Mouse (Mus musculus): Measurements from ENCODE around the gene Pacrg. TPM values are rescaled to one million over a fixed set of nuclear protein-coding genes. Genes with fewer than 3 reads are reported as not detected.
A peak's percentile ranks its signal among the peaks of the same experiment; 100 is the strongest.

Pacrg gene
- polyA plus RNA-seq, 1 experiment from 2014 or later: 8.9 TPM

DNA sequence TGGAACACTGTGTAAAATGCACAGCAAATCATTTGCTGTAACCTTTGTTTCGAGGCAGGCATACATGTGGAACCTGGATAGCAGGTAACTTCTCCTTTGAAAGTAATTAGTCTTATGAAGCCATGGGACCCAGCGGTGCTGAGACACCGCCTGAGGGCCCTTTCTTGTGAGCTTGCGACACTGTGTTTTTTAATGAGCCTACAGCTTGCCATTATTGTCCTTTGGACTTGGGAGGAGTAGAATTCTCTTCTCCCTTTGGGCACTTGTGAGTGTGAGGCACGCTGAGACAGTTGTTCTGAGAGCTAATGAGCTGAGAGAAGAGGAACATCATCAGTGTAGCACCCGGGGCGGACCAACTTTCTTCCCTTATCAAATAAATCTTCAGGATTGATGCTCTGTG is 363.3 kb downstream of the Pacrg start:
- Histone ChIP-seq H3K9me3 (no peaks in the 10 kb centered on the region), H3K36me3 (no peaks in the 10 kb centered on the region), H3K27ac (peak overlapping the region; percentile 44; the same call in 1 of the 2 replicates), H3K4me3 (replicated peaks) (no peak overlapping the region), H3K9ac (replicated peaks) (no peak overlapping the region), H3K27me3 (no peaks in the 10 kb centered on the region), H3K4me2 (replicated peaks) (no peak overlapping the region), H3K4me1 (replicated peaks) (peaks cover 17% of the 10 kb centered on the region)
- 59% methylated on average over 7 of the region's 7 CpGs for WGBS
- ATAC-seq: peak; percentile 37

DNA sequence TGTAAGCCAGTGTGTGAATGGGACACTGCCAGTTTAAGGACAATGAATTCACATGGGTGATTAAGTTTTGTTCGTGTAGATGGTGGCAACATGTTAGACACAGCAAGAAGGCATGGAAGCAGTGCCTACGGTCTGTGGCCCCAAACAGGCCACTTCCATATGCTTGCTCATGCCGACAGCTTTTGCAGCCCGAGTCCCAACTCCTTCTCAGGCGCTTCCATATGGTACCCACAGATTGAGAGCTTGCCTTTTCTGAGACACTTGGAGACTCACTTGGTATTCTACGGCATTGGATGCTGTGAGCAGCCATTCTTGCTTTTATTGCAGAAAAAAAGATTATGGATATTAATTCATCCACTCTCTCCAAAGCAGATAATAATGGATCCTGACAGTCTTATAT is 365.1 kb downstream of the Pacrg start:
- H3K9me3 ChIP-seq: no peaks in the 10 kb centered on the region
- H3K9ac ChIP-seq (replicated peaks): no peak overlapping the region
- no peak overlapping the region for H3K27ac ChIP-seq
- no peak overlapping the region for H3K4me2 ChIP-seq (replicated peaks)
- WGBS: 87% methylated on average over 6 of the region's 6 CpGs
- peaks cover 17% of the 10 kb centered on the region for H3K4me1 ChIP-seq (replicated peaks)
- no peaks in the 10 kb centered on the region for H3K27me3 ChIP-seq
- H3K4me3 ChIP-seq (replicated peaks): no peak overlapping the region
- H3K36me3 ChIP-seq: no peaks in the 10 kb centered on the region
- ATAC-seq: no peak

DNA sequence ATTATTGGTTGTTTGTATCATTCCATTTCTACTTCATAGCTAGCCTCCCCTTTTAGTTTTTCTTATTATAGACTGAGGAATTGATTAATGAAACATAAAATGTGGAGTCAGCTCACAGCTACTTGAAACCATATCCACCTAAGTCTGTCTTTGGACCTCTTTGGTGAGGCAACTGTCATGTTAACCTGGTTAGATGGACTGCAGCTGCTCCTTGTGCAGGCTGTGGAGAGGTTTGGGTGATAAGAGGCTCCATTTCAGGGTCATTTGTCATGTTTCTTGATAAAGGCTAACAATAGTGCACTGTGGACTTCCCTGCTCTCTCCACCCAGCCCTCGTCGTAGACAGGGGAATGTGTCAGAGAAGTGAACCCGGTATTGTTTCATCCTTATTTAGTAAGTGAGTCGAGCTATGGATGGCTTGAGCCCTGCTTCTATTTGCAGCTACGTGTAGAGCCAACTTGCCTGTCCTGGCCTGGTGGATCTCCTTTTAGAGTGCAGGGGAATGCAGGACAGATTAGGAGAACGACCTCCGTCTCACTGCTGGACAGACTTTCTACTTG is 366.2 kb downstream of the Pacrg start:
- 79% methylated on average over 7 of the region's 7 CpGs for whole genome bisulfite sequencing
- no peaks in the 10 kb centered on the region for H3K36me3 ChIP-seq
- no peak overlapping the region for H3K27ac ChIP-seq

DNA sequence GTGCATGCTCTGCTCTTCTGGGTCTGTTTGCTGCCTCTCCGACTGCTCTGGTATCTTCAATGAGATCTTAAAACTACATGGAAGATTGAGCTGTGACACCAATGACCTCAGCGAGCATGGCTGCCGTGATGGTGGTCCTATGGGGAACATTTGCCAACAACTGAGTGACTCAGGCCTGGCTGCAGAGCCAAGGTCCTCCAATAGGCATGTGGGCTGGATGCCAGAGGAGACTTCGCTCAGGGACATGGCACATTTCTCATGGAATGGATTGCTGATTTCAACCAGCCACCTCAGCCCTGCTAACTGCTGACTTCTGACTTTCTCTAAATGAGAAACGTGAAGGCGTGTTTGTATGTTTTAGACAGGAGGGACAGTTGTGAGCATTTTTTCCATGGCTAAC is 366.9 kb downstream of the Pacrg start:
- Histone ChIP-seq H3K27ac (no peak overlapping the region), H3K4me1 (replicated peaks) (peaks cover 17% of the 10 kb centered on the region), H3K9me3 (no peaks in the 10 kb centered on the region), H3K4me2 (replicated peaks) (no peak overlapping the region), H3K36me3 (no peaks in the 10 kb centered on the region), H3K9ac (replicated peaks) (no peak overlapping the region), H3K4me3 (replicated peaks) (no peak overlapping the region), H3K27me3 (no peaks in the 10 kb centered on the region)
- no peak for ATAC-seq
- WGBS: 87% methylated on average over 6 of the region's 6 CpGs

More for the DNA sequence above, 366.2 kb downstream of the Pacrg start:
- ATAC-seq: no peak
- Histone ChIP-seq H3K9me3 (no peaks in the 10 kb centered on the region), H3K9ac (replicated peaks) (no peak overlapping the region), H3K4me2 (replicated peaks) (no peak overlapping the region), H3K4me3 (replicated peaks) (no peak overlapping the region), H3K27me3 (no peaks in the 10 kb centered on the region), H3K4me1 (replicated peaks) (peaks cover 17% of the 10 kb centered on the region)

DNA sequence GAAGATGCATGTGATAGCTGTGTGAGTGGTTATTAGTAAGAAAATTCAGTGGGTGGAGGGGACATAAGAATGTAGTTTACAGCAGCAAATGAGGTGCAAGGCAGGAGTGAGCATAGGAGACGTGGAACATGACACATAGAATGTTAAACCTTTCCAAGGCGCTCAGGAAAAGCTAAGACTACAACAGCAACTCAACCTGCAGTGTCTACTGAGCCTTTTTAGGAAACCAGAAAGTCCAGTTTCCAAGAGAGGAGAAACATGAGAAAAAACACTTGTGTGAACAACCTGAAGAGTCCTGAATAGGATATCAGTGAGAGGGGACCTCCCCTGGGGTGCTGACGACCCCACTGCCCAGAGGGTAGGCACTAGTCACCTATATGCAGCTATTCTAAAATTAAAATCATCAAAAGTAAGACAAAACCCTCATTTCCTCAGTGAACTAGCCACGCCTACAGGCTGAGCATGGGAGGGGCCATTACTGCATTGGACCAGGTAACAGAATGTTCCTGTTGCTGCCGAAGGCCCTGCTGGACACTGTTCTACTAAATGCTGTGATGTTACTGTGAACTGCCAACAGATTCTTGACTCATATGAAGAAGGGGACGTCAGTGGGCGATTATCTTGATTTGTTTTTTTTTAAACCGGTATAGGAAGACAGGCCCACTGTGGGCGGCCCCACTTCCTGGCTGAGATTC is 370.1 kb downstream of the Pacrg start:
- WGBS: 92% methylated on average over 9 of the region's 9 CpGs

DNA sequence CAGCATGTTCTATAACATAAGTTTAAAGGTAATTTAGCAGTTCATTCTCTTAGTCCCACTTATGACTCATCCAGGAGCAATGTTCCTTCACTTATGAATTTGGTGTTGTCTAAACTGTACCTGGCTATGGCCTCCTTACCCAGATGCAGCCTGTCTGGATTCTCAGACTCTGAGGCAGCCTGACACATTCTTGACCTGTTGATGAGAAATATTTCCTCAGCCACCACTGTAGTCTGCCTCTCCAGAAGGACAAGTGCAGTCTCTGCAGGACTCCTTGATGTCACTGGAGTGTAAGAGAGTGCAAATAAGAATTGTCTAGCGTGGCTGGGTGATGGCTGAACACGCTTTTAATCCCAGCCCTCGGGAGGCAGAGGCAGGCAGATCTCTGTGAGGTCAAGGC is 373.0 kb downstream of the Pacrg start:
- Histone ChIP-seq H3K4me2 (replicated peaks) (no peak overlapping the region), H3K27ac (no peak overlapping the region), H3K4me1 (replicated peaks) (no peaks in the 10 kb centered on the region), H3K9ac (replicated peaks) (no peak overlapping the region), H3K27me3 (no peaks in the 10 kb centered on the region), H3K4me3 (replicated peaks) (no peak overlapping the region), H3K36me3 (no peaks in the 10 kb centered on the region), H3K9me3 (no peaks in the 10 kb centered on the region)
- 84% methylated on average over 3 of the region's 3 CpGs for WGBS
- ATAC-seq: no peak

More for the DNA sequence above, 370.1 kb downstream of the Pacrg start:
- no peaks in the 10 kb centered on the region for H3K4me1 ChIP-seq (replicated peaks)
- no peaks in the 10 kb centered on the region for H3K9me3 ChIP-seq
- no peak for ATAC-seq
- H3K27ac ChIP-seq: no peak overlapping the region
- H3K4me2 ChIP-seq (replicated peaks): no peak overlapping the region
- no peak overlapping the region for H3K9ac ChIP-seq (replicated peaks)
- H3K27me3 ChIP-seq: no peaks in the 10 kb centered on the region
- no peaks in the 10 kb centered on the region for H3K36me3 ChIP-seq
- H3K4me3 ChIP-seq (replicated peaks): no peak overlapping the region

DNA sequence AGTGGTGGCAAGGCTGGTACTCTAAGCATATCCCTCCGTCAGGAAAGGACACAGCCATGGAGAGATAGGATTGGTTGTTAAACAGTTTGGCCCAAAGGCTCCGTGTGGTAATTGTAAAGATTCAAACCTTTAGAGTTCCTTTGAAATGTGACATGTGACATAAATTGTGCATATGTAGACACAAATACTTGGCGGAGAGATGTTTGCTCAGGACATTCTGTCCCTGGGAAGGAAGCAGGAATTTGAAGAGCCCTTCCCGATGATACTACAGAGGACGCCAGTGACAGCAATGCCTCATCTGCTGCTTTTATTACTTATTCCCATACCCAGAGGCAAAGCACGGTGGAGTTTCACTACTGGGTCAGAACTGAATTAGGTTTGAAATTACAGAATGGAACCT is 374.6 kb downstream of the Pacrg start:
- Histone ChIP-seq H3K4me3 (replicated peaks) (no peak overlapping the region), H3K4me1 (replicated peaks) (no peaks in the 10 kb centered on the region), H3K27ac (no peak overlapping the region), H3K9ac (replicated peaks) (no peak overlapping the region), H3K4me2 (replicated peaks) (no peak overlapping the region), H3K9me3 (no peaks in the 10 kb centered on the region), H3K27me3 (no peaks in the 10 kb centered on the region), H3K36me3 (no peaks in the 10 kb centered on the region)
- 84% methylated on average over 6 of the region's 6 CpGs for WGBS
- ATAC-seq: no peak

DNA sequence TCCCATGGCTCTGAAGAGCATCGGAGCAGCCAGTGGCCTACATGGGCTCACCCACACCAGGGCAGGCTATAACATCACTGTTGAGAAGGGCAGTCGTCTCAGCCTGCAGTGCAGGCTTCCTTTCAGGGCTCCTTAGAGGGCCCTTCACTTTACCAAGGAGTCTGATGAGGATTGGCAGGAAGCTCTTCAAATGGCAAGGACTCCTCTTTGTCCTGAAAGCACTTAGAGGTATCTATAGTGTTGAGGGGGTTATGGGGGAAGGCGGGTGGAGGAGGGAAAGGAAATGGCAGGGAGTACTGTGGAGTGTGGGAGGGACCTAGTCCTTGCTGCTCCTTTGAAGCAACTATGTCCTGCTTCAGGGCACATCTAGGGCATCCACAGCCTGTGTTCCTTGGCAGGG is 375.4 kb downstream of the Pacrg start:
- ATAC-seq: no peak
- H3K27me3 ChIP-seq: no peaks in the 10 kb centered on the region
- no peaks in the 10 kb centered on the region for H3K4me1 ChIP-seq (replicated peaks)

DNA sequence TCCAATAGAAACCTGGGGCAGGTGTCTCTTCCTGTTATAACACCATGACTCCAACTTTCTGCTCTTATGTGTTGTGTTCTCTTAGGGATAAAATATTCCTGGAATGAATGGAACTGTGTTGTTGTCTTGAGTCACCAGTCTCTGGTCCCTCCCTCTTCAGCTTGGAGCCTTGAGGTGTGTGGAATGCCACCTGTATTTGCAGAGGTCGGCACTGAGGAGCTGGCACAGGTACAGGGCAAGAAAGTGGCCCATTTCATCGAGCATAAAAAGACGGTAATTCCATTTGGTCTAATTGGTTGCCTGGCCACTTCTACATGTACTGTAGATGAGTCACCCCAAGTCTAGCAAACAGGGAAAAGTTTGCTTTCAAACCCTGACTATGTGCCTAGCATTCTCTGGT is 376.5 kb downstream of the Pacrg start:
- Histone ChIP-seq H3K4me2 (replicated peaks) (no peak overlapping the region), H3K9me3 (no peaks in the 10 kb centered on the region), H3K4me1 (replicated peaks) (no peaks in the 10 kb centered on the region), H3K9ac (replicated peaks) (no peak overlapping the region), H3K27me3 (no peaks in the 10 kb centered on the region), H3K27ac (no peak overlapping the region), H3K4me3 (replicated peaks) (no peak overlapping the region), H3K36me3 (no peaks in the 10 kb centered on the region)
- no peak for ATAC-seq
- WGBS: 92% methylated on average over 3 of the region's 3 CpGs

More for the DNA sequence above, 375.4 kb downstream of the Pacrg start:
- H3K9me3 ChIP-seq: no peaks in the 10 kb centered on the region
- no peak overlapping the region for H3K4me3 ChIP-seq (replicated peaks)
- 60% methylated on average over 3 of the region's 3 CpGs for WGBS
- H3K4me2 ChIP-seq (replicated peaks): no peak overlapping the region
- H3K27ac ChIP-seq: no peak overlapping the region
- H3K9ac ChIP-seq (replicated peaks): no peak overlapping the region
- no peaks in the 10 kb centered on the region for H3K36me3 ChIP-seq

DNA sequence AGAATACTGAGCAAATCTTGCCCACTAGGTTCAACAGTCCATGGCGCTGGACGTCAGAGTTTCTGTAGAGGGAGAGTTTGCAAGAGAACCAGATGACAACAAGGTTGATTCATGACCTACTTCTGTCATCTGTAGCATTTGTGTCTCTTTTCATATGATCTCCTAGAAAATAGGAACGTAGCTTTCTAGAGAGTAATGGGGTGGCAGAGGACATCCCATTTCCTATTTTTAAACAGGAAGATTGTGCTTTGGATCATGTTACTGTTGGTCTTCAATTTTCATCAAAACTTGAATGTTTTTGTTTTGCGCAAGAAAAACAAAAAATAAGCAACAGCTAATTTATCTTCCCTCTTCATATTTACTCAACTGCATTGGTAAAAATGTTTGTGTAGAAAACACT is 379.2 kb downstream of the Pacrg start:
- Histone ChIP-seq H3K4me2 (replicated peaks) (no peak overlapping the region), H3K27ac (no peak overlapping the region), H3K4me1 (replicated peaks) (no peaks in the 10 kb centered on the region), H3K27me3 (no peaks in the 10 kb centered on the region), H3K36me3 (no peaks in the 10 kb centered on the region), H3K4me3 (replicated peaks) (no peak overlapping the region), H3K9ac (replicated peaks) (no peak overlapping the region), H3K9me3 (no peaks in the 10 kb centered on the region)
- WGBS: 92% methylated on average over 4 of the region's 4 CpGs
- no peak for ATAC-seq

DNA sequence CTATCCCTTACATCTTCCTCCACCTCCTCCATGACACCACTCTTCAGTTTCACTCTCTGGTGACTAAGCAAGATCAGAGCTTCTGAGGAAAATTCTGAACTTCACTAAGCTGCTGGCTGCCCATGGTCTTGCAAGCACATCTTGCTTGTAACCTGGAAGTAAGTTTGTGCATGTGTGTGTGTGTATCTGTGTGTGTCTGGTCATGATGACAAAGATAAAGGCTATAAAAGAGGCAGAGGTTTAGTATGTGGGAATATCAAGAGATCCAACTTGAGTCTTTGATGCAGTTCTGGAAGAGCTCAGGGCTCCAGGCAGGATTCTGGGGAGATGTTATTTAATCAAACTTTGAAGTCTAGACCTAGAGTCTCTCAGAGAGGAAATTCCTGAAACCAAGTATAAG is 381.4 kb downstream of the Pacrg start:
- Histone ChIP-seq H3K27ac (no peak overlapping the region), H3K27me3 (no peaks in the 10 kb centered on the region), H3K9me3 (no peaks in the 10 kb centered on the region), H3K4me3 (replicated peaks) (no peak overlapping the region), H3K9ac (replicated peaks) (no peak overlapping the region), H3K4me1 (replicated peaks) (no peaks in the 10 kb centered on the region), H3K4me2 (replicated peaks) (no peak overlapping the region), H3K36me3 (no peaks in the 10 kb centered on the region)
- no peak for ATAC-seq

DNA sequence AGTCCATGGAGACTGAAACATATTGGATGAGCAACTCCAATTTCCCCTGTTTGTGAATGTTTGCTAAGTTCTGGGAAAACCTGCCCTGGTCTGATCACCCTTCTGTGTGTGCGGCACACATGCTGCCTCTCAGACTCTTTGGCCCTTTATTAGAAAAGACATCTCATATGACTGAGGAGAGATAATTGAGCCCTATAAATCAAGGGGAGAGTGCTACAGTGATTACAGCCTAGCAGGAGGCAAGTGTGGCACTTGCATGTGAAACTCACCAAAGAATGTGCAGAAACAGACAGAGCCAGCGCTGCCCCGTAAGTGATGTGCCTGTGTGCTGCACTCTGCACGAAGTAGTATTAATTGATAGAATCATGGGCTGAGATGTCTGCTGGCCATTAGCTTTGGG is 383.7 kb downstream of the Pacrg start:
- Histone ChIP-seq H3K27me3 (no peaks in the 10 kb centered on the region), H3K4me3 (replicated peaks) (no peak overlapping the region), H3K4me1 (replicated peaks) (peaks cover 10% of the 10 kb centered on the region), H3K9ac (replicated peaks) (no peak overlapping the region), H3K27ac (no peak overlapping the region), H3K36me3 (no peaks in the 10 kb centered on the region), H3K4me2 (replicated peaks) (no peak overlapping the region), H3K9me3 (no peaks in the 10 kb centered on the region)
- no peak for ATAC-seq
- WGBS: 88% methylated on average over 4 of the region's 4 CpGs

DNA sequence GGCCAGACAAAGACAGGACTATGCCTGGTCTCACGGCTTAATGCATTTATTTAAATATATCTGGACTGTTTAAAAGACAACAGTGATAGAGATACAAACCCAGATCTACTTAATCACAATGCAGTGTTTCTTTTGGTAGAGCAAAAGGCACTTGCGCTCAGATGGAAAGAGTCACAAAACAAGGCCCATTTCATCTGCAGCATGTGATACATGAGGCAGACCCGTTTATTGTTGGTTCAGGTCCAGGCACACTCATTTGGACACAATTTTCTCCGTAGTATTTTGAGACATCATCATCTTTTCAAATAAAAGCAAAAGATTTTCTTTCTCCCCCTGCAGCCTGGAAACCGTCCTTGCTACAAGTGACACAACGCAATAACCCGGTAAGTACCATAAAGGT is 384.1 kb downstream of the Pacrg start:
- H3K9me3 ChIP-seq: no peaks in the 10 kb centered on the region
- H3K4me3 ChIP-seq (replicated peaks): no peak overlapping the region
- H3K4me1 ChIP-seq (replicated peaks): peaks cover 15% of the 10 kb centered on the region
- no peak overlapping the region for H3K4me2 ChIP-seq (replicated peaks)
- no peaks in the 10 kb centered on the region for H3K27me3 ChIP-seq
- no peak overlapping the region for H3K27ac ChIP-seq
- no peak for ATAC-seq
- no peaks in the 10 kb centered on the region for H3K36me3 ChIP-seq
- WGBS: 86% methylated on average over 7 of the region's 7 CpGs
- no peak overlapping the region for H3K9ac ChIP-seq (replicated peaks)
